Mouse (Mus musculus): ENCODE results near the gene Cntn4. TPM values are rescaled to one million over a fixed set of nuclear protein-coding genes. Genes with fewer than 3 reads are reported as not detected.

The Cntn4 gene
- polyA plus RNA-seq, 1 experiment from 2014 or later = 0.07 TPM

GRCm38 (mm10) chr6:106740244-106740825 lies 1062.9 kb downstream of the Cntn4 start:
- DNase-seq (ENCODE audit: low spot score) = no peak
- Histone ChIP-seq H3K27me3 (ENCODE audit: low read depth, poor library complexity, severe bottlenecking) (no peaks in the 10 kb centered on the region), H3K36me3 (no peaks in the 10 kb centered on the region), H3K4me3 (no peak overlapping the region), H3K27ac (replicated peaks) (no peak overlapping the region), H3K9me3 (replicated peaks) (no peaks in the 10 kb centered on the region), H3K4me1 (no peaks in the 10 kb centered on the region)
- 97% methylated on average over 1 of the region's 1 CpGs for WGBS

- no peaks in the 10 kb centered on the region for H3K36me3 ChIP-seq
- H3K27ac ChIP-seq (replicated peaks) = no peak overlapping the region
- no peaks in the 10 kb centered on the region for H3K4me1 ChIP-seq
- H3K4me3 ChIP-seq = no peak overlapping the region
- WGBS = 83% methylated on average over 7 of the region's 7 CpGs
- DNase-seq (ENCODE audit: low spot score) = no peak
- H3K27me3 ChIP-seq (ENCODE audit: low read depth, poor library complexity, severe bottlenecking) = no peaks in the 10 kb centered on the region
- H3K9me3 ChIP-seq (replicated peaks) = no peaks in the 10 kb centered on the region
Observed at GRCm38 (mm10) chr6:106743556-106744233, 1066.2 kb downstream of the Cntn4 start.

GRCm38 (mm10) chr6:106745673-106746394 lies 1068.4 kb downstream of the Cntn4 start:
- Histone ChIP-seq H3K4me1 (no peaks in the 10 kb centered on the region), H3K4me3 (no peak overlapping the region), H3K9me3 (replicated peaks) (no peaks in the 10 kb centered on the region), H3K36me3 (no peaks in the 10 kb centered on the region), H3K27ac (replicated peaks) (no peak overlapping the region), H3K27me3 (ENCODE audit: low read depth, poor library complexity, severe bottlenecking) (no peaks in the 10 kb centered on the region)
- 82% methylated on average over 7 of the region's 7 CpGs for WGBS
- no peak for DNase-seq (ENCODE audit: low spot score)

DNA sequence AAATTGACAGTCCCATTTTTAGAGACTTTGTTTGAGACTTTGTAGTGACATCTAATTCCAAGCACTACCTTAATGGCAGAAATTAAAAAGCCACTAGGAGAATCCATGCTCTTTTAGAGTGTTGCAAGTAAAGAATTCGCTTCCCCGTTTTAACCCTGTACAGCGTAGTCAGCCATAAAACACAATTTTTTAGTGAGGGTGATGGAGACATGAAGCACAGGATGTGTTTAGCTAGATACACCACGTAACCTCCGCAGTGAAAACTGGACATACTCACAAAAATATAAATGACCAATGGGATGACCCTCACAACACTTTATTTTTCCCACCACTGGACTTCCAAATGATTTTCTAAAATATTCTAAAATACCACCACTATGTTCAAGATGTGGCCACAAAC lies 1069.8 kb downstream of the Cntn4 start:
- Histone ChIP-seq H3K4me3 (no peak overlapping the region), H3K9me3 (replicated peaks) (no peaks in the 10 kb centered on the region), H3K27ac (replicated peaks) (no peak overlapping the region), H3K36me3 (no peaks in the 10 kb centered on the region), H3K27me3 (ENCODE audit: low read depth, poor library complexity, severe bottlenecking) (no peaks in the 10 kb centered on the region), H3K4me1 (no peaks in the 10 kb centered on the region)
- DNase-seq (ENCODE audit: low spot score) = no peak
- WGBS = 92% methylated on average over 5 of the region's 5 CpGs

- H3K36me3 ChIP-seq = no peaks in the 10 kb centered on the region
- no peaks in the 10 kb centered on the region for H3K4me1 ChIP-seq
- no peak overlapping the region for H3K27ac ChIP-seq (replicated peaks)
- no peak overlapping the region for H3K4me3 ChIP-seq
- no peaks in the 10 kb centered on the region for H3K27me3 ChIP-seq (ENCODE audit: low read depth, poor library complexity, severe bottlenecking)
- H3K9me3 ChIP-seq (replicated peaks) = no peaks in the 10 kb centered on the region
- DNase-seq (ENCODE audit: low spot score) = no peak
- WGBS = 92% methylated on average over 3 of the region's 3 CpGs
Observed at GRCm38 (mm10) chr6:106747804-106748203, 1070.3 kb downstream of the Cntn4 start.

All from midbrain, embryonic 10.5 days (tissue).